7 mouse cellular contexts compared by ENCODE assay signal in the genomic region with DNA sequence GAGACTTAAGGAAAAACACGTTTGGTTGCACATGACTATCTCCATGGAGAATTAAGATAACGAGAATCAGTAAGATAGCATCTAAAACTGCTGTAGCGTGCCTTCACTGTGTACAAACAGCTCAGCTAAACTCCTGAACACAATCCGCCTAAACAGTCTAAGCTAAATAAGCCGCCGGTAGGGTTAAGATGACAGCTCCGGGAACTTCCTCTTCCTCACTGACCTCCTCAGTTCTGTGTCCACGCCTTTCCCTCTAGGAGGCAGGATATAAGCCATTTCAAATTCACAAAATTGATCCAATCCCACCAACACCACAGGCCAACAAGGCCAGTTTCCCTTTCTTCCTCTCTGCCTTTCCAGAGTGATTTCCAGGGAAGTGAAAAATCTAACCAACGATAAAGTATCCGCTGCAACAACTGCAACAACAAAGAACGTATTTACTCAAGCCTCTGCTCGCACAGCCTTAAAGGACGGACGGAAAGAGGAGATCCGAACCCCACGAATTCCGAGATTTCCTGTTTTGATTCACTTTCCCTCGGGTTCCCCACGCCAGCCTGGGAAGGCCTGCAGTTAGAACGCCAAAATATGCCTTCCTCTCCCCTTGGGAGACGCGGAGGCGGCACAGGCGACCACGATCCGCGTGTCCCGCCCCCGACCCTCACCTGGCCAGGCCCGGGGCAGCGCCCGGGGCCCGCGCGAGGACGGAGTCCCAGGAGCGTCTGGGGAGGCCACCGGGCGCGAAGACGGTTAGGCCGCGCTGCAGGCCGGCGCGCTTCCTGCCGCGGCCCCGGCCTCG. TPM values are rescaled to one million over a fixed set of nuclear protein-coding genes. Genes with fewer than 3 reads are reported as not detected.
DNase-seq lines count a peak whose midpoint lies in the region; ATAC-seq and TF ChIP-seq lines count a peak whose summit lies in the region.

No protein-coding gene starts in this region.

- H3K4me3 ChIP-seq in MEL (ENCODE audit: control insufficient read depth in 1 of 2, insufficient read depth in 1 of 2, low read depth in 2 of 2, low read length in 2 of 2), result peak overlapping the region; percentile 65 to 92
- peak overlapping the region; percentile 74 for H3K4me3 ChIP-seq in bone marrow macrophage, adult 2 months (ENCODE audit: insufficient read depth, low read length)
- H3K4me3 ChIP-seq in hindbrain, embryonic 11.5 days (ENCODE audit: low read depth, low read length), result peak overlapping the region; percentile 83
- peak overlapping the region; percentile 83 for H3K4me3 ChIP-seq in left cerebral cortex, adult 2 months
- peak overlapping the region; percentile 99 for H3K4me3 ChIP-seq in megakaryocyte, embryonic 14.5 days (replicated peaks)

- H3K9ac ChIP-seq in MEL (ENCODE audit: control insufficient read depth, low read depth, low read length, poor library complexity, severe bottlenecking), result peak overlapping the region; percentile 72
- peak overlapping the region; percentile 98 for H3K9ac ChIP-seq in hindbrain, embryonic 11.5 days (ENCODE audit: low read depth, low read length)

- no peak; a peak in 1 of 4 replicates for TF ChIP-seq POLR2A in MEL (IDR thresholded peaks at IDR 0.05; ENCODE audit: control insufficient read depth in 1 of 2, insufficient read depth in 1 of 2, low read depth in 1 of 2, low read length in 2 of 2, poor library complexity in 1 of 2)
- no peak for TF ChIP-seq POLR2A in bone marrow macrophage, adult 2 months (IDR thresholded peaks at IDR 0.05; ENCODE audit: borderline replicate concordance, low read depth, low read length)

- no peaks in the 10 kb centered on the region for H3K9me3 ChIP-seq in MEL (replicated peaks; ENCODE audit: insufficient read depth, low read length)
- H3K9me3 ChIP-seq in hindbrain, embryonic 11.5 days (ENCODE audit: control insufficient read depth, low read length), result no peaks in the 10 kb centered on the region
- H3K9me3 ChIP-seq in megakaryocyte, embryonic 14.5 days, result no peaks in the 10 kb centered on the region

- peaks cover 0 to 26% of the 10 kb centered on the region in 2 experiments; a peak in 2 of 4 replicates for H3K36me3 ChIP-seq in MEL (ENCODE audit: control insufficient read depth in 1 of 2, insufficient read depth in 2 of 2, low read length in 2 of 2)
- no peaks in the 10 kb centered on the region for H3K36me3 ChIP-seq in hindbrain, embryonic 11.5 days (ENCODE audit: control insufficient read depth, insufficient read depth, low read length)
- H3K36me3 ChIP-seq in megakaryocyte, embryonic 14.5 days (replicated peaks; ENCODE audit: low read length), result no peaks in the 10 kb centered on the region

- no peak for TF ChIP-seq CTCF in MEL (IDR thresholded peaks at IDR 0.05 in 2 of 3, conservative IDR thresholded peaks at IDR 0.05 in 1 of 3; ENCODE audit: control insufficient read depth in 1 of 3, insufficient read depth in 1 of 3, low read depth in 2 of 3, low read length in 3 of 3, poor library complexity in 1 of 3, severe bottlenecking in 1 of 3)
- TF ChIP-seq CTCF in bone marrow macrophage, adult 2 months (IDR thresholded peaks at IDR 0.05; ENCODE audit: low read depth, low read length), result no peak
- TF ChIP-seq CTCF in left cerebral cortex, adult 2 months (IDR thresholded peaks at IDR 0.05), result peak; percentile 8

- under 1% methylated on average over 45 of the region's 50 CpGs for WGBS in hindbrain, embryonic 11.5 days

- no peak for TF ChIP-seq RAD21 in MEL (IDR thresholded peaks at IDR 0.05; ENCODE audit: low read depth, low read length)

- peaks cover 48% of the 10 kb centered on the region for H3K79me2 ChIP-seq in MEL (ENCODE audit: control insufficient read depth, insufficient read depth, low read length, poor library complexity)

- peak; percentile 89 for DNase-seq in MEL (ENCODE audit: low read depth, low spot score)
- peak; percentile 27 for DNase-seq in fibroblast of lung, adult 2 months (ENCODE audit: low read depth)
- peak; percentile 54 for DNase-seq in hindbrain, embryonic 11.5 days (ENCODE audit: low spot score)
- DNase-seq in left cerebral cortex, adult 2 months (ENCODE audit: extremely low spot score in 1 of 2, low spot score in 2 of 2), result peak; percentile 26 to 35
- peak; percentile 50 for DNase-seq in right cerebral cortex, postnatal 25 days

- H3K27ac ChIP-seq in MEL (ENCODE audit: control insufficient read depth, low read depth, low read length), result peak overlapping the region; percentile 89
- H3K27ac ChIP-seq in bone marrow macrophage, adult 2 months (ENCODE audit: insufficient read depth, low read depth, low read length), result peak overlapping the region; percentile 93
- peak overlapping the region; percentile 98 for H3K27ac ChIP-seq in hindbrain, embryonic 11.5 days (ENCODE audit: low read depth, low read length)
- peak overlapping the region; percentile 89 for H3K27ac ChIP-seq in left cerebral cortex, adult 2 months

- H3K4me1 ChIP-seq in MEL (ENCODE audit: control insufficient read depth in 1 of 2, insufficient read depth in 2 of 2, low read length in 2 of 2), result peaks cover 4 to 7% of the 10 kb centered on the region in 2 experiments; a peak in 3 of 4 replicates
- 0 out of 2 replicates have a peak, but pooled peaks cover 2% of the 10 kb centered on the region for H3K4me1 ChIP-seq in bone marrow macrophage, adult 2 months (ENCODE audit: control insufficient read depth, insufficient read depth, low read length)
- H3K4me1 ChIP-seq in hindbrain, embryonic 11.5 days (replicated peaks; ENCODE audit: control insufficient read depth, insufficient read depth, low read length), result no peaks in the 10 kb centered on the region
- H3K4me1 ChIP-seq in megakaryocyte, embryonic 14.5 days, result peaks cover 16% of the 10 kb centered on the region

- ATAC-seq in hindbrain, embryonic 11.5 days (ENCODE audit: low FRiP score), result peak; percentile 13; the same call in 1 of the 2 replicates

- H3K27me3 ChIP-seq in MEL (ENCODE audit: control insufficient read depth in 1 of 2, insufficient read depth in 2 of 2, low read length in 2 of 2), result no peaks in the 10 kb centered on the region
- H3K27me3 ChIP-seq in hindbrain, embryonic 11.5 days (ENCODE audit: control insufficient read depth, insufficient read depth, low read length), result no peaks in the 10 kb centered on the region
- H3K27me3 ChIP-seq in megakaryocyte, embryonic 14.5 days (replicated peaks), result no peaks in the 10 kb centered on the region

- peak overlapping the region; percentile 68 for H3K4me2 ChIP-seq in hindbrain, embryonic 11.5 days (replicated peaks; ENCODE audit: low read depth, low read length)

- no peak; a peak in 2 of 4 replicates for TF ChIP-seq EP300 in MEL (IDR thresholded peaks at IDR 0.05; ENCODE audit: low read depth in 1 of 2, low read length in 2 of 2)

- intact Hi-C loops in left cerebral cortex, adult 2 months (cut with DNase I), result loop anchor here (5.0 kb wide), 1 partner anchor 952 kb away; a partner anchor contains a TSS

TF ChIP-seq in MEL, 35 proteins besides CTCF, POLR2A, EP300 and RAD21:
- peak; percentile 42; the same call in 1 of the 2 replicates for TF ChIP-seq TBP (IDR thresholded peaks at IDR 0.05; ENCODE audit: low read depth, low read length)
- TF ChIP-seq RCOR1 (IDR thresholded peaks at IDR 0.05; ENCODE audit: low read depth, low read length), result no peak
- peak; percentile 61; the same call in 1 of the 2 replicates for TF ChIP-seq GATA1 (IDR thresholded peaks at IDR 0.05; ENCODE audit: low read depth, low read length)
- TF ChIP-seq MXI1 (IDR thresholded peaks at IDR 0.05; ENCODE audit: low read depth, low read length), result no peak; the same call in 1 of the 2 replicates
- TF ChIP-seq ELF1 (IDR thresholded peaks at IDR 0.05; ENCODE audit: low read depth, low read length), result 0 out of 2 replicates have a peak, but pooled peaks have one; percentile 6
- TF ChIP-seq POLR2AphosphoS5 (IDR thresholded peaks at IDR 0.05; ENCODE audit: borderline replicate concordance, low read depth, low read length), result no peak
- 0 out of 2 replicates have a peak, but pooled peaks have one; percentile 8 for TF ChIP-seq CHD1 (IDR thresholded peaks at IDR 0.05; ENCODE audit: low read depth, low read length)
- no peak; the same call in none of the 2 replicates for TF ChIP-seq SIN3A (IDR thresholded peaks at IDR 0.05; ENCODE audit: low read length)
- 0 out of 2 replicates have a peak, but pooled peaks have one; percentile 13 for TF ChIP-seq TCF12 (IDR thresholded peaks at IDR 0.05; ENCODE audit: low read depth, low read length)
- TF ChIP-seq SMC3 (IDR thresholded peaks at IDR 0.05; ENCODE audit: low read depth, low read length), result no peak
- TF ChIP-seq BHLHE40 (IDR thresholded peaks at IDR 0.05; ENCODE audit: borderline replicate concordance, low read depth, low read length), result peak; percentile 11; the same call in 1 of the 2 replicates
- no peak for TF ChIP-seq NRF1 (IDR thresholded peaks at IDR 0.05; ENCODE audit: insufficient read depth, low read depth, low read length, poor library complexity, severe bottlenecking)
- TF ChIP-seq POLR2AphosphoS2 (IDR thresholded peaks at IDR 0.05; ENCODE audit: low read length), result no peak
- no peak for TF ChIP-seq UBTF (IDR thresholded peaks at IDR 0.05; ENCODE audit: borderline replicate concordance, insufficient read depth, low read depth, low read length)
- no peak for TF ChIP-seq TAL1 (IDR thresholded peaks at IDR 0.05; ENCODE audit: low read length)
- TF ChIP-seq MAZ (IDR thresholded peaks at IDR 0.05; ENCODE audit: low read depth, low read length), result no peak

RNA-seq across cellular contexts. Expression of a gene that starts 3.3 kb away (rescaled TPM):
- 10.2 and 13.2 TPM in 2 replicates for total RNA-seq in MEL (2012; rRNA removed)
- 10 to 100 TPM in 1 of 2 experiments, not detected in 1; 21.2 TPM for polyA plus RNA-seq in MEL (2012; ENCODE audit: insufficient read depth in 1 of 2, insufficient read length in 2 of 2, low read depth in 1 of 2, low replicate concordance in 2 of 2, missing spikeins in 1 of 2)
- polyA plus RNA-seq in bone marrow macrophage, adult 2 months (2012; ENCODE audit: insufficient read depth, insufficient read length, missing spikeins), result 52.3 and 54.2 TPM in 2 replicates
- polyA plus RNA-seq in hindbrain, embryonic 11.5 days (2014; fragmentation: Nextera tagmentation; extraction: Ambion mirVana), result 9.6 and 15.1 TPM in 2 replicates
- 10 to 100 TPM; 73.4 to 78.3 TPM for total RNA-seq in left cerebral cortex, adult 2 months (2021)
- 0.35 and 1.6 TPM in 2 replicates for polyA plus RNA-seq in megakaryocyte, embryonic 14.5 days (2012; ENCODE audit: insufficient read depth, low replicate concordance)

RNA-seq across cellular contexts. Expression of a gene that starts 48.6 kb away (rescaled TPM):
- 26.2 and 27.0 TPM in 2 replicates for total RNA-seq in MEL (2012; rRNA removed)
- polyA plus RNA-seq in MEL (2012; ENCODE audit: insufficient read depth in 1 of 2, insufficient read length in 2 of 2, low read depth in 1 of 2, low replicate concordance in 2 of 2, missing spikeins in 1 of 2), result 10 to 100 TPM in 1 of 2 experiments, not detected in 1; 22.0 TPM
- polyA plus RNA-seq in bone marrow macrophage, adult 2 months (2012; ENCODE audit: insufficient read depth, insufficient read length, missing spikeins), result 13.0 and 15.8 TPM in 2 replicates
- polyA plus RNA-seq in hindbrain, embryonic 11.5 days (2014; fragmentation: Nextera tagmentation; extraction: Ambion mirVana), result 21.3 and 25.7 TPM in 2 replicates
- total RNA-seq in left cerebral cortex, adult 2 months (2021), result 10 to 100 TPM; 14.1 to 15.1 TPM
- 1.1 TPM in 1 of 2 replicates, not detected in the other for polyA plus RNA-seq in megakaryocyte, embryonic 14.5 days (2012; ENCODE audit: insufficient read depth, low replicate concordance)

Comparison
In these comparisons a context has a peak if more than half of its experiments do, and no peak if none do; other contexts are left out.
1. Peak in every context shown above with its lines: DNase-seq, ATAC-seq, H3K4me3 ChIP-seq and H3K27ac ChIP-seq.
2. DNase-seq: peak in every context shown above with its lines; median percentile 89 in MEL; 54 in hindbrain, embryonic 11.5 days; 50 in right cerebral cortex, postnatal 25 days; 30 in left cerebral cortex, adult 2 months; 27 in fibroblast of lung, adult 2 months.